Mouse (Mus musculus): ENCODE results near the gene Flcn. TPM values are rescaled to one million over a fixed set of nuclear protein-coding genes. Genes with fewer than 3 reads are reported as not detected.

The Flcn gene
- polyA plus RNA-seq (2014; fragmentation: Nextera tagmentation; extraction: Ambion mirVana): 29.4 and 36.6 TPM in 2 replicates

GRCm38 (mm10) chr11:59809670-59810474 lies at the start of gene Flcn:
Flcn (minus strand) TSS chr11:59810016.
- under 1% methylated on average over 52 of the region's 52 CpGs for WGBS
- Histone ChIP-seq H3K27ac (ENCODE audit: low read depth, low read length) (peak within 1 kb of the TSS; percentile 99), H3K27me3 (replicated peaks; ENCODE audit: control insufficient read depth, insufficient read depth, low read length) (no peaks in the 10 kb centered on the region), H3K9me3 (replicated peaks; ENCODE audit: control insufficient read depth, low read length) (no peaks in the 10 kb centered on the region), H3K4me3 (ENCODE audit: low read depth, low read length) (peak within 1 kb of the TSS; percentile 77), H3K9ac (ENCODE audit: low read length) (peak within 1 kb of the TSS; percentile 96), H3K4me2 (ENCODE audit: low read length) (peak within 1 kb of the TSS; percentile 93), H3K36me3 (ENCODE audit: control insufficient read depth, insufficient read depth, low read length) (peaks cover 23% of the 10 kb centered on the region), H3K4me1 (ENCODE audit: control insufficient read depth, insufficient read depth, low read length) (peaks cover 8% of the 10 kb centered on the region)
- DNase-seq (ENCODE audit: low spot score): peak; percentile 92
- ATAC-seq: peak; percentile 98

GRCm38 (mm10) chr11:59852865-59853264 lies 43.0 kb upstream of the Flcn start:
- no peak overlapping the region for H3K4me2 ChIP-seq (ENCODE audit: low read length)
- H3K36me3 ChIP-seq (ENCODE audit: control insufficient read depth, insufficient read depth, low read length): peaks cover 3% of the 10 kb centered on the region; the same call in 1 of the 2 replicates
- H3K4me3 ChIP-seq (ENCODE audit: low read depth, low read length): no peak overlapping the region
- H3K9me3 ChIP-seq (replicated peaks; ENCODE audit: control insufficient read depth, low read length): no peaks in the 10 kb centered on the region
- no peaks in the 10 kb centered on the region for H3K27me3 ChIP-seq (replicated peaks; ENCODE audit: control insufficient read depth, insufficient read depth, low read length)
- H3K4me1 ChIP-seq (ENCODE audit: control insufficient read depth, insufficient read depth, low read length): peaks cover 3% of the 10 kb centered on the region; the same call in 1 of the 2 replicates
- no peak overlapping the region for H3K9ac ChIP-seq (ENCODE audit: low read length)
- no peak overlapping the region for H3K27ac ChIP-seq (ENCODE audit: low read depth, low read length)
- WGBS: 84% methylated on average over 3 of the region's 3 CpGs
- DNase-seq (ENCODE audit: low spot score) (no peak), ATAC-seq (no peak)

- DNase-seq (ENCODE audit: low spot score) (peak; percentile 74), ATAC-seq (peak; percentile 90)
- WGBS: under 1% methylated on average over 66 of the region's 69 CpGs
- Histone ChIP-seq H3K4me3 (ENCODE audit: low read depth, low read length) (peak overlapping the region; percentile 74), H3K9me3 (replicated peaks; ENCODE audit: control insufficient read depth, low read length) (no peaks in the 10 kb centered on the region), H3K4me1 (ENCODE audit: control insufficient read depth, insufficient read depth, low read length) (peaks cover 3% of the 10 kb centered on the region; the same call in 1 of the 2 replicates), H3K36me3 (ENCODE audit: control insufficient read depth, insufficient read depth, low read length) (0 out of 2 replicates have a peak, but pooled peaks cover 3% of the 10 kb centered on the region), H3K27ac (ENCODE audit: low read depth, low read length) (peak overlapping the region; percentile 76), H3K9ac (ENCODE audit: low read length) (peak overlapping the region; percentile 86), H3K27me3 (replicated peaks; ENCODE audit: control insufficient read depth, insufficient read depth, low read length) (no peaks in the 10 kb centered on the region), H3K4me2 (ENCODE audit: low read length) (peak overlapping the region; percentile 73)
Measured at GRCm38 (mm10) chr11:59847891-59848884, 38.4 kb upstream of the Flcn start.

GRCm38 (mm10) chr11:59847131-59847530 lies 37.3 kb upstream of the Flcn start:
- Histone ChIP-seq H3K4me1 (ENCODE audit: control insufficient read depth, insufficient read depth, low read length) (peaks cover 3% of the 10 kb centered on the region; the same call in 1 of the 2 replicates), H3K36me3 (ENCODE audit: control insufficient read depth, insufficient read depth, low read length) (0 out of 2 replicates have a peak, but pooled peaks cover 3% of the 10 kb centered on the region), H3K4me2 (ENCODE audit: low read length) (no peak overlapping the region; the same call in 1 of the 2 replicates), H3K4me3 (ENCODE audit: low read depth, low read length) (no peak overlapping the region), H3K27me3 (replicated peaks; ENCODE audit: control insufficient read depth, insufficient read depth, low read length) (no peaks in the 10 kb centered on the region), H3K9me3 (replicated peaks; ENCODE audit: control insufficient read depth, low read length) (no peaks in the 10 kb centered on the region), H3K9ac (ENCODE audit: low read length) (no peak overlapping the region), H3K27ac (ENCODE audit: low read depth, low read length) (no peak overlapping the region)
- DNase-seq (ENCODE audit: low spot score) (peak; percentile 73), ATAC-seq (no peak)
- WGBS: 8% methylated on average over 2 of the region's 2 CpGs

- ATAC-seq (no peak), DNase-seq (ENCODE audit: low spot score) (no peak)
- H3K4me3 ChIP-seq (ENCODE audit: low read depth, low read length): no peak overlapping the region
- no peak overlapping the region for H3K27ac ChIP-seq (ENCODE audit: low read depth, low read length)
- H3K9ac ChIP-seq (ENCODE audit: low read length): no peak overlapping the region
- 0 out of 2 replicates have a peak, but pooled peaks cover 3% of the 10 kb centered on the region for H3K36me3 ChIP-seq (ENCODE audit: control insufficient read depth, insufficient read depth, low read length)
- H3K27me3 ChIP-seq (replicated peaks; ENCODE audit: control insufficient read depth, insufficient read depth, low read length): no peaks in the 10 kb centered on the region
- no peak overlapping the region for H3K4me2 ChIP-seq (ENCODE audit: low read length)
- H3K9me3 ChIP-seq (replicated peaks; ENCODE audit: control insufficient read depth, low read length): no peaks in the 10 kb centered on the region
- H3K4me1 ChIP-seq (ENCODE audit: control insufficient read depth, insufficient read depth, low read length): peaks cover 3% of the 10 kb centered on the region; the same call in 1 of the 2 replicates
- WGBS: 95% methylated on average over 11 of the region's 11 CpGs
Measured at GRCm38 (mm10) chr11:59846311-59846710, 36.5 kb upstream of the Flcn start.

GRCm38 (mm10) chr11:59839459-59840126 lies 29.8 kb upstream of the Flcn start, which contains the start of gene Cops3:
Cops3 (minus strand) TSS chr11:59839838.
- under 1% methylated on average over 43 of the region's 43 CpGs for WGBS
- Histone ChIP-seq H3K27ac (ENCODE audit: low read depth, low read length) (peak within 1 kb of the TSS; percentile 98), H3K9ac (ENCODE audit: low read length) (peak within 1 kb of the TSS; percentile 91), H3K4me1 (ENCODE audit: control insufficient read depth, insufficient read depth, low read length) (peaks cover 13% of the 10 kb centered on the region), H3K4me3 (ENCODE audit: low read depth, low read length) (peak within 1 kb of the TSS; percentile 98), H3K36me3 (ENCODE audit: control insufficient read depth, insufficient read depth, low read length) (peaks cover 30% of the 10 kb centered on the region), H3K9me3 (replicated peaks; ENCODE audit: control insufficient read depth, low read length) (no peaks in the 10 kb centered on the region), H3K4me2 (ENCODE audit: low read length) (peak within 1 kb of the TSS; percentile 79), H3K27me3 (replicated peaks; ENCODE audit: control insufficient read depth, insufficient read depth, low read length) (no peaks in the 10 kb centered on the region)
- DNase-seq (ENCODE audit: low spot score): peak; percentile 99
- peak; percentile 98 for ATAC-seq

- H3K27me3 ChIP-seq (replicated peaks; ENCODE audit: control insufficient read depth, insufficient read depth, low read length): no peaks in the 10 kb centered on the region
- WGBS: under 1% methylated on average over 24 of the region's 24 CpGs
- no peaks in the 10 kb centered on the region for H3K9me3 ChIP-seq (replicated peaks; ENCODE audit: control insufficient read depth, low read length)
- ATAC-seq: peak; percentile 97
- H3K4me2 ChIP-seq (ENCODE audit: low read length): peak within 1 kb of the TSS; percentile 79
- peaks cover 35% of the 10 kb centered on the region for H3K36me3 ChIP-seq (ENCODE audit: control insufficient read depth, insufficient read depth, low read length)
- peak within 1 kb of the TSS; percentile 98 for H3K4me3 ChIP-seq (ENCODE audit: low read depth, low read length)
- peak; percentile 98 for DNase-seq (ENCODE audit: low spot score)
- peak within 1 kb of the TSS; percentile 91 for H3K9ac ChIP-seq (ENCODE audit: low read length)
- peak within 1 kb of the TSS; percentile 98 for H3K27ac ChIP-seq (ENCODE audit: low read depth, low read length)
- H3K4me1 ChIP-seq (ENCODE audit: control insufficient read depth, insufficient read depth, low read length): peaks cover 13% of the 10 kb centered on the region
Measured at GRCm38 (mm10) chr11:59839008-59839458, 29.2 kb upstream of the Flcn start, which contains the start of gene Nt5m. Nt5m (plus strand) TSS chr11:59839447.

GRCm38 (mm10) chr11:59838426-59838825 lies 28.6 kb upstream of the Flcn start:
- Histone ChIP-seq H3K27ac (ENCODE audit: low read depth, low read length) (no peak overlapping the region), H3K4me2 (ENCODE audit: low read length) (peak overlapping the region; percentile 79), H3K27me3 (replicated peaks; ENCODE audit: control insufficient read depth, insufficient read depth, low read length) (no peaks in the 10 kb centered on the region), H3K4me3 (ENCODE audit: low read depth, low read length) (peak overlapping the region; percentile 98), H3K4me1 (ENCODE audit: control insufficient read depth, insufficient read depth, low read length) (peaks cover 13% of the 10 kb centered on the region), H3K9me3 (replicated peaks; ENCODE audit: control insufficient read depth, low read length) (no peaks in the 10 kb centered on the region), H3K36me3 (ENCODE audit: control insufficient read depth, insufficient read depth, low read length) (peaks cover 41% of the 10 kb centered on the region), H3K9ac (ENCODE audit: low read length) (peak overlapping the region; percentile 91)
- ATAC-seq (no peak), DNase-seq (ENCODE audit: low spot score) (no peak)
- 60% methylated on average over 4 of the region's 4 CpGs for WGBS

Measured in forebrain, embryonic 14.5 days (tissue).